Mouse (Mus musculus) E14TG2a.4 (cell line): Measurements from ENCODE around the gene Tyk2.

Source experiments
- H3K27me3 ChIP-seq: 2 replicates; pipeline ENCODE4 v1.6.1; 2014; ENCODE audit warnings: low read length, control low read depth; ENCODE audit not compliant: insufficient read depth
- H3K36me3 ChIP-seq: 2 replicates; pipeline ENCODE4 v1.6.1; 2014; ENCODE audit warnings: low read length, control low read depth; ENCODE audit not compliant: insufficient read depth
- H3K4me1 ChIP-seq: replicated peaks from 2 replicates; pipeline ENCODE4 v1.6.1; 2014; ENCODE audit warnings: low read depth, low read length, control low read depth
- H3K4me3 ChIP-seq: replicated peaks from 2 replicates; pipeline ENCODE4 v1.5.1; 2014; ENCODE audit warnings: mild to moderate bottlenecking, low read length
- H3K9me3 ChIP-seq: 2 replicates; pipeline ENCODE4 v1.6.1; 2014; ENCODE audit warnings: low read length, control low read depth
- CTCF ChIP-seq: conservative IDR thresholded peaks from 2 replicates; pipeline ENCODE4 v1.5.1; 2014; ENCODE audit warnings: low read length
- NANOG ChIP-seq: IDR thresholded peaks from 2 replicates; pipeline ENCODE4 v1.6.1; 2014; ENCODE audit warnings: borderline replicate concordance, low read length, mixed read lengths
- POU5F1 ChIP-seq: IDR thresholded peaks from 2 replicates; pipeline ENCODE4 v1.6.1; 2014; ENCODE audit warnings: low read length, borderline replicate concordance

The Tyk2 gene

GRCm38 (mm10) chr9:21090972-21091706 lies 39.9 kb downstream of the Tyk2 start:
- H3K36me3 ChIP-seq, result peaks cover 70% of the 10 kb centered on the region
- no peaks in the 10 kb centered on the region for H3K27me3 ChIP-seq
- H3K9me3 ChIP-seq, result no peaks in the 10 kb centered on the region
- H3K4me3 ChIP-seq, result peak overlapping the region; percentile 90
- H3K4me1 ChIP-seq, result peaks cover 76% of the 10 kb centered on the region
- TF ChIP-seq NANOG (no peak), POU5F1 (no peak), CTCF (no peak)

- Histone ChIP-seq H3K4me1 (peaks cover 76% of the 10 kb centered on the region), H3K9me3 (no peaks in the 10 kb centered on the region), H3K27me3 (no peaks in the 10 kb centered on the region), H3K36me3 (peaks cover 76% of the 10 kb centered on the region), H3K4me3 (peak overlapping the region; percentile 90)
- TF ChIP-seq POU5F1, result no peak
- TF ChIP-seq CTCF, result no peak
- TF ChIP-seq NANOG, result no peak
Observed at GRCm38 (mm10) chr9:21090537-21090936, 40.5 kb downstream of the Tyk2 start.

GRCm38 (mm10) chr9:21083324-21083723 lies 47.7 kb downstream of the Tyk2 start:
- Histone ChIP-seq H3K4me1 (peaks cover 72% of the 10 kb centered on the region), H3K27me3 (no peaks in the 10 kb centered on the region), H3K9me3 (no peaks in the 10 kb centered on the region), H3K36me3 (peaks cover 99% of the 10 kb centered on the region), H3K4me3 (no peak overlapping the region)
- no peak for TF ChIP-seq NANOG
- TF ChIP-seq POU5F1, result no peak
- TF ChIP-seq CTCF, result no peak

- Histone ChIP-seq H3K36me3 (peaks cover 99% of the 10 kb centered on the region), H3K9me3 (no peaks in the 10 kb centered on the region)
- TF ChIP-seq POU5F1 (no peak), CTCF (no peak)
Observed at GRCm38 (mm10) chr9:21081127-21081526, 49.9 kb downstream of the Tyk2 start.

GRCm38 (mm10) chr9:21075625-21076024 lies 55.4 kb downstream of the Tyk2 start:
- no peaks in the 10 kb centered on the region for H3K27me3 ChIP-seq
- TF ChIP-seq POU5F1 (no peak), NANOG (no peak), CTCF (no peak)

More at GRCm38 (mm10) chr9:21081127-21081526, 49.9 kb downstream of the Tyk2 start:
- Histone ChIP-seq H3K4me1 (peaks cover 53% of the 10 kb centered on the region), H3K4me3 (no peak overlapping the region), H3K27me3 (no peaks in the 10 kb centered on the region)

GRCm38 (mm10) chr9:21074173-21074572 lies 56.9 kb downstream of the Tyk2 start:
- TF ChIP-seq POU5F1 (no peak), CTCF (no peak), NANOG (no peak)
- no peaks in the 10 kb centered on the region for H3K27me3 ChIP-seq
- peaks cover 37% of the 10 kb centered on the region for H3K4me1 ChIP-seq
- H3K9me3 ChIP-seq, result no peaks in the 10 kb centered on the region
- peak overlapping the region; percentile 98; the same call in 1 of the 2 replicates for H3K4me3 ChIP-seq
- peaks cover 80% of the 10 kb centered on the region for H3K36me3 ChIP-seq

More at GRCm38 (mm10) chr9:21075625-21076024, 55.4 kb downstream of the Tyk2 start:
- Histone ChIP-seq H3K36me3 (peaks cover 83% of the 10 kb centered on the region), H3K9me3 (no peaks in the 10 kb centered on the region), H3K4me3 (no peak overlapping the region), H3K4me1 (peaks cover 51% of the 10 kb centered on the region)

GRCm38 (mm10) chr9:21073044-21073840 lies 57.8 kb downstream of the Tyk2 start, which contains the start of the genes Gm49373 and Fdx1l:
Gene Gm49373, minus strand, starts transcription at chr9:21073096.
Gene Fdx1l, minus strand, starts transcription at chr9:21073614.
- H3K4me1 ChIP-seq, result peaks cover 38% of the 10 kb centered on the region

GRCm38 (mm10) chr9:21072641-21073040 lies 58.4 kb downstream of the Tyk2 start:
- peak overlapping the region; percentile 98 for H3K4me3 ChIP-seq
- H3K4me1 ChIP-seq, result peaks cover 44% of the 10 kb centered on the region
- H3K9me3 ChIP-seq, result no peaks in the 10 kb centered on the region
- peaks cover 80% of the 10 kb centered on the region for H3K36me3 ChIP-seq
- TF ChIP-seq CTCF (no peak), POU5F1 (no peak), NANOG (no peak)
- H3K27me3 ChIP-seq, result no peaks in the 10 kb centered on the region

More at GRCm38 (mm10) chr9:21073044-21073840, 57.8 kb downstream of the Tyk2 start, which contains the start of the genes Gm49373 and Fdx1l:
- Histone ChIP-seq H3K9me3 (no peaks in the 10 kb centered on the region), H3K4me3 (peak within 1 kb of the TSS; percentile 98), H3K27me3 (no peaks in the 10 kb centered on the region), H3K36me3 (peaks cover 80% of the 10 kb centered on the region)
- TF ChIP-seq CTCF, result no peak
- no peak for TF ChIP-seq POU5F1
- no peak for TF ChIP-seq NANOG
